Mouse (Mus musculus): ENCODE data around the gene Mfap1b. TPM values are rescaled to one million over a fixed set of nuclear protein-coding genes. Genes with fewer than 3 reads are reported as not detected.

The Mfap1b gene
- total RNA-seq, 2 experiments from 2014 or later, result 24.2 to 27.6 TPM

DNA sequence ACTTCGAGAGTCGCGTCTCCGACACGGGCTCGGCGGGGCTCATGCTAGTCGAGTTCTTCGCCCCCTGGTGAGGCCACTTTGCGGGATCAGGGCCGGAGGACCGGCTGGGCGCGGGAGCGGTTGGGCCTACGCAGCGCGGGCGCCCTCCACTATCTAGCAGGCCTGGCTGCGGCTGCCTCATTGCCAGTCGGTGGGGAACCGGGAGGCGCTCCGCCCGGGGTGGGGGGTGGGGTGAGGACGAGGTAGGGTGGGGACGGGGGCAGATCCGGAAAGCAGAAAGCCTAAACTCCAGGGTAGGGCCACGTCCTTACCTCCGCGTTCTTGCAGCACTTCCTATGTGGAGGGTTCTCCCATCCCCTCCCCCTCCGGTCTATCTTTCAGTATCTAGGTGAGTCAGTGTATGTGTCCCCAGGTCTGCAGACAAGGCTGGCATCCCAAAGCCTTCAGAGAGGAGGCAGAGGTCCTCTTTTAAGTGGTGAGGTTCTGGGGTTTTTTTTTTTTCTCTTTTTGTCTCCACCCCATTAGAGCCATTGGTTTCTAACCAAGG lies 59.7 kb downstream of the Mfap1b start:
- H3K27ac ChIP-seq, result peak overlapping the region; percentile 100
- no peak for TF ChIP-seq CTCF (IDR thresholded peaks at IDR 0.05)
- DNase-seq, result no peak
- intact Hi-C loops (cut with DNase I), result loop anchor here (5.0 kb wide), 1 partner anchor 68 kb away; no protein-coding TSS in a partner anchor
- peak overlapping the region; percentile 86 for H3K4me3 ChIP-seq

DNA sequence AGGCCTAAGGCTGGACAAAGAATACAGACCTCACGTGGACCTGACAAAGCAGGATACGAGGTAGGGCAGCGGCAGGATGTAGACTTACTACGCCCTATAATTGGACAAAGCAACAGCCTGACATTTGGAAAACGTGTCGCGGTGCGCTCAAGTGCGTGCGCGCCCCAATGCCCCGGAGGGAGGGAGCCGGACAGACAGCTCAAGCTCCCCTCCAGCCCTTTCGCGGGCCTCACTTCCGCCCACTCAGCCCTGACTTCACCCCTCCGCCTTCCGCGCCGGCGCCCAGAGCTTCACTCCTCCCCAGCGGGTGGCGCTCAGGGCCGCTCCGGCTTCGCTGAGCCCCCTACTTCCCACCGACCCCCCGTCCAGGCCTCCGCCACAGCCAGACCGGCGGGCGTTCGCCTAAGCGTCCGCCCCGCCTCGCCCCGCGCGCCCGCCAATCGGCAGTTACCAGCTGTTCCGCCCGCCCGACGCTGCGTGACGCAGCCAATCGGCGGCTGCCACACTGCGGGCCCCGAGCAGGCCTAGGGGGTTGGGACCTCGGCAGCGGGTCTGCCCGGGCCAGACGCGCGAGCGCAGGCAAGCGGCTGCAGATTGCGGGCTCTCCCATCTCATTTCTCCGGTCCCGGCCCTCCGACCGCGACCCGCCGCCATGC lies 60.4 kb downstream of the Mfap1b start, which contains the start of the genes Pdia3 and Catsper2:
Gene Pdia3, plus strand, starts transcription at position 389 of the 656 bp plus-strand sequence.
Gene Catsper2, minus strand, starts transcription at position 406 of the 656 bp plus-strand sequence.
- H3K4me3 ChIP-seq, result peak within 1 kb of the TSS; percentile 86
- intact Hi-C loops (cut with DNase I), result loop anchor here (5.0 kb wide), 1 partner anchor 69 kb away; no protein-coding TSS in a partner anchor
- TF ChIP-seq CTCF (IDR thresholded peaks at IDR 0.05), result peak; percentile 57
- peak; percentile 99 for DNase-seq
- H3K27ac ChIP-seq, result peak within 1 kb of the TSS; percentile 100

GRCm38 (mm10) chr2:121412843-121413386 lies 61.0 kb downstream of the Mfap1b start:
- no peak for TF ChIP-seq CTCF (IDR thresholded peaks at IDR 0.05)
- H3K27ac ChIP-seq, result peak overlapping the region; percentile 100
- intact Hi-C loops (cut with DNase I), result loop anchor here (5.0 kb wide), 1 partner anchor 69 kb away; no protein-coding TSS in a partner anchor
- peak; percentile 20 for DNase-seq
- H3K4me3 ChIP-seq, result peak overlapping the region; percentile 86

Small RNA genes within 50 kb of the gene (microRNA-seq; reads per million reads assigned to microRNA genes)
- gene Gm22953, result not detected

Other genes starting within 250 kb of the Mfap1b start
- 10 to 100 TPM; 15.9 to 16.0 TPM for gene Trp53bp1, start 202.7 kb downstream of the Mfap1b start, total RNA-seq (2021)
- 10 to 100 TPM in 1 of 2 experiments, 1 to 10 TPM in 1; 9.1 to 16.5 TPM for gene Map1a, start 184.5 kb downstream of the Mfap1b start, total RNA-seq (2021)
- gene Ppip5k1, start 118.7 kb downstream of the Mfap1b start, total RNA-seq (2021), result 100 to 1,000 TPM in 1 of 2 experiments, 10 to 100 TPM in 1; 70.6 to 144 TPM
- not detected for gene Ckmt1, start 116.4 kb downstream of the Mfap1b start, total RNA-seq (2021)
- under 1 TPM in 1 of 2 experiments, not detected in 1; 0.18 TPM for gene Strc, start 86.9 kb downstream of the Mfap1b start, total RNA-seq (2021)
- 10 to 100 TPM; 34.1 to 46.9 TPM for gene Pdia3, start 60.3 kb downstream of the Mfap1b start, total RNA-seq (2021)
- gene Catsper2, start 60.3 kb downstream of the Mfap1b start, total RNA-seq (2021), result 1 to 10 TPM; 1.6 to 2.8 TPM
- gene Ell3, start 29.8 kb downstream of the Mfap1b start, total RNA-seq (2021), result not detected
- 100 to 1,000 TPM; 286 to 358 TPM for gene Serf2, start 24.9 kb downstream of the Mfap1b start, total RNA-seq (2021)
- 10 to 100 TPM; 21.0 to 21.7 TPM for gene Hypk, start 20.8 kb downstream of the Mfap1b start, total RNA-seq (2021)
- not detected for gene Serinc4, start 17.3 kb downstream of the Mfap1b start, total RNA-seq (2021)
- 10 to 100 TPM; 17.3 to 21.6 TPM for gene Mfap1a, start 32.6 kb upstream of the Mfap1b start, total RNA-seq (2021)
- gene Wdr76, start 32.7 kb upstream of the Mfap1b start, total RNA-seq (2021), result 1 to 10 TPM; 1.7 to 2.4 TPM